In the genomic region with DNA sequence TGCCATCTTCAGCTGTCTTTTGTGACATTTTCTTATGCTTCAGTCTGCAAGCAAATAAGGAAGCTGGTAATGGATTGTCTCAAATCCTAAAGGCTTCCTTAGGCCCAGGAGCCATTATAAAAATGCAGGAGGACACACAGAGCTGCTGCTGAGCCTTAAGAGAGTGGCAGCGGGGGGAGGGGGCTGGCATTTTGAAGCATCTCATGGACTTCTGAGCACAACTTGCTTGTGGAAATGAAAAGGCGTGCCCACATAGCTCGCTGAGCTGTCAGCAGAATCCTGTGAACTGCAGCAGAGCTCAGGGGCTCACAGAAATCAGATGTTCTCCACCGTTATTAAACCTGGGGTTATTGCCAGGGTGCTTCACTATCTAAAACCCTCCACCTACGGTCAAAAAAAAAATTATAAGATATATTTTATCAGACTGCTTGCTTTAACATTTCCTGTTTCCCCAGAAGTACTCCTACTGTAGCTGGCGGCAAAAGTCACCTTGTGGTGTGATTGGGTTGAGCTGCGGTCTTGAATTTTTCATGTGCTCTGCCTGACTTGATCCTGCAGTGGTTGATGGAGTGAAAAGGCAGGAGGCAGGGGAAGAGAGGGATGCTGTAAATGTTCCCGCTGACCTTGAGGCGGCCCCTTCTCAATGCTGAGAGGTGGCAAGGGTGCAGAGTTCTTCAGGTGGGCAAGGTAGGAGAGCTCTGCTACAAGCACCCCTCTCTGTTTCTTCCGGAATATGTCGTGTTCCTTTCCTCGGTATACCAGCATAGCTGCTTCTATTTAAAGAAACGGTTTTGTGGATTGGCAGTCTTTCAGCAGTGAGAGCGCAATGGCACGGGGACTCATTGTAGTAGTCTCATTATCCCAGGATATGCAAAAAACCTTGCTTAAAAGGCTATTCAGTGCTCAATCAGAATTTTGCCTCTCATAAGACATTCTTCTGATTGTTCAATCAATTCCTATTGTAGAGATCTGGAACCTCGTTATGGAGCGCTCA, we compare ENCODE assay signal across 14 mouse cellular contexts.
A peak's percentile ranks its signal among the peaks of the same experiment; 100 is the strongest.
DNase-seq lines count a peak whose midpoint lies in the region; ATAC-seq lines count a peak whose summit lies in the region.
"Had no signal": no experiment of that assay in that cellular context is flagged by ENCODE, and none has a peak within 500 bp of the region (broad histone marks: within the 10 kb centered on the region; RNA-seq: fewer than 3 reads in every experiment).

No protein-coding gene starts in this region.

- no peaks in the 10 kb centered on the region for H3K9me3 ChIP-seq in heart, embryonic 13.5 days
- H3K9me3 ChIP-seq: embryonic facial prominence, embryonic 12.5 days; stomach, embryonic 15.5 days had no signal

- peak; percentile 23 to 35 for DNase-seq in cerebellum, postnatal 10 days
- DNase-seq in cerebellum, adult 8-10 months, result no peak
- no peak for DNase-seq in heart, postnatal 25 days (ENCODE audit: low spot score)
- peak; percentile 12 for DNase-seq in right cerebral cortex, postnatal 14 days
- DNase-seq in right cerebral cortex, postnatal 25 days, result no peak
- no peak for DNase-seq in layer of hippocampus, adult 18-20 months (ENCODE audit: low spot score in 2 of 2)
- DNase-seq in gastrocnemius, postnatal 4 days (ENCODE audit: low spot score in 2 of 2), result no peak
- DNase-seq: cerebellum, postnatal 36 days; thymus, postnatal 4 days had no signal

- peaks cover 16% of the 10 kb centered on the region for H3K4me1 ChIP-seq in heart, embryonic 13.5 days
- H3K4me1 ChIP-seq: embryonic facial prominence, embryonic 12.5 days; stomach, embryonic 15.5 days had no signal

- intact Hi-C loops in heart, postnatal 25 days (cut with DNase I), result no loop called here

- H3K27me3 ChIP-seq in heart, embryonic 13.5 days (replicated peaks), result no peaks in the 10 kb centered on the region
- H3K27me3 ChIP-seq: embryonic facial prominence, embryonic 12.5 days; Patski; stomach, embryonic 15.5 days had no signal

- peak overlapping the region; percentile 56 for H3K4me2 ChIP-seq in heart, embryonic 13.5 days
- H3K4me2 ChIP-seq: embryonic facial prominence, embryonic 12.5 days; liver, embryonic 11.5 days; stomach, embryonic 15.5 days had no signal

- ATAC-seq in heart, embryonic 13.5 days (ENCODE audit: extremely low read depth, insufficient number of reproducible peaks, low FRiP score, low TSS enrichment), result no peak
- ATAC-seq: Patski had no signal

- H3K4me3 ChIP-seq in heart, embryonic 13.5 days, result peak overlapping the region; percentile 19; the same call in 1 of the 2 replicates
- H3K4me3 ChIP-seq: embryonic facial prominence, embryonic 12.5 days; stomach, embryonic 15.5 days had no signal

- 41% methylated on average over 17 of the region's 17 CpGs for WGBS in heart, embryonic 13.5 days

- H3K36me3 ChIP-seq in heart, embryonic 13.5 days, result no peaks in the 10 kb centered on the region
- H3K36me3 ChIP-seq: embryonic facial prominence, embryonic 12.5 days; stomach, embryonic 15.5 days had no signal

- peak overlapping the region; percentile 60 for H3K9ac ChIP-seq in heart, embryonic 13.5 days
- H3K9ac ChIP-seq: embryonic facial prominence, embryonic 12.5 days; stomach, embryonic 15.5 days had no signal

- peak overlapping the region; percentile 62; the same call in 1 of the 2 replicates for H3K27ac ChIP-seq in heart, embryonic 13.5 days (replicated peaks)
- H3K27ac ChIP-seq: embryonic facial prominence, embryonic 12.5 days; stomach, embryonic 15.5 days had no signal

Comparison
In these comparisons a context has a peak if more than half of its experiments do, and no peak if none do; other contexts are left out.
1. DNase-seq: peak in cerebellum, postnatal 10 days (2 of 2) and right cerebral cortex, postnatal 14 days (single experiment); none in cerebellum, adult 8-10 months (single experiment), heart, postnatal 25 days (single experiment), right cerebral cortex, postnatal 25 days (single experiment), layer of hippocampus, adult 18-20 months (0 of 2) and gastrocnemius, postnatal 4 days (0 of 2).